Mouse (Mus musculus) G1E (cell line): ENCODE measurements around the gene Kif26a.

Experiments used
- CTCF ChIP-seq: IDR thresholded peaks from 2 replicates; pipeline ENCODE4 v1.5.1; 2012; ENCODE audit warnings: low read depth, low read length, inconsistent platforms, mixed read lengths
- GATA1 ChIP-seq: IDR thresholded peaks from 2 replicates; pipeline ENCODE4 v1.6.1; 2012; ENCODE audit warnings: borderline replicate concordance, low read length, inconsistent platforms, mixed read lengths
- GATA2 ChIP-seq: IDR thresholded peaks from 2 replicates; pipeline ENCODE4 v1.6.1; 2012; ENCODE audit warnings: low read depth, low read length, inconsistent platforms, borderline replicate concordance
- POLR2AphosphoS5 ChIP-seq: IDR thresholded peaks from 2 replicates; pipeline ENCODE4 v1.6.1; 2012; ENCODE audit warnings: low read depth, low read length, inconsistent platforms; ENCODE audit not compliant: insufficient replicate concordance

DNA sequence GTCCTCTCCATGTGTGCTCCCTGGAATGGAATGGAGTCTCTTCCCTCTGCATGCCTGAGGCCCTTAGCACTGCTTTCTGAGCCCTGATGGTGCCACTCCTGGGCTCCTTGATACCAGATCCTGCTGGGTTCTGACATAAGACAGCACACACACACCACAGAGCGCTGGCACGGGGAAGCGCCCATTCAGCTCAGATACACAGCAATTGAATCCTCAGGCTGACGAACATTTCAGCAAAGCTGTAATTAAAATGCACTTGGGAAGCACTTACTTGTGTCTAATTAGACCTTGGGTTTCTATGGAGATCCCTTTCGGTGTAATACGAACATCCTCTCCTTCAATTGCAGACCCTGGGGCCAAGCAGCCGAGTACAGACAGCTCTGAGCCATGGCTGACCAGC, 71.0 kb downstream of the Kif26a start:
- no peak for TF ChIP-seq CTCF
- TF ChIP-seq GATA2, result no peak
- no peak for TF ChIP-seq POLR2AphosphoS5
- no peak for TF ChIP-seq GATA1
